Mouse (Mus musculus) liver, embryonic 16.5 days (tissue): ENCODE results near the gene Pigb. TPM values are rescaled to one million over a fixed set of nuclear protein-coding genes. Genes with fewer than 3 reads are reported as not detected.
A peak's percentile ranks its signal among the peaks of the same experiment; 100 is the strongest.

Experiments used
- ATAC-seq: fragments of 200-750 bp; cut with Nextera tagmentation; 2 replicates; pipeline ENCODE4 v1.8.0; 2017; ENCODE audit warnings: low read depth, mild to moderate bottlenecking, moderate number of reproducible peaks, moderate library complexity
- H3K27ac ChIP-seq: fragments of 300-500 bp; sonication (generic); 2 replicates; pipeline ENCODE4 v1.5.1; 2014; ENCODE audit warnings: mild to moderate bottlenecking, low read length
- H3K27me3 ChIP-seq: fragments of 300-500 bp; sonication (generic); 2 replicates; pipeline ENCODE4 v1.6.1; 2014; ENCODE audit warnings: low read depth, low read length, mixed read lengths; ENCODE audit not compliant: control insufficient read depth, insufficient read depth
- H3K36me3 ChIP-seq: fragments of 300-500 bp; sonication (generic); 2 replicates; pipeline ENCODE4 v1.6.1; 2014; ENCODE audit warnings: mild to moderate bottlenecking; ENCODE audit not compliant: control insufficient read depth, insufficient read depth
- H3K4me1 ChIP-seq: fragments of 300-500 bp; sonication (generic); 2 replicates; pipeline ENCODE4 v1.6.1; 2014; ENCODE audit warnings: low read depth, low read length, mixed read lengths; ENCODE audit not compliant: control insufficient read depth
- H3K4me2 ChIP-seq: fragments of 300-500 bp; sonication (generic); 2 replicates; pipeline ENCODE4 v1.6.1; 2014; ENCODE audit warnings: low read depth, low read length, mixed read lengths
- H3K4me3 ChIP-seq: fragments of 300-500 bp; sonication (generic); 2 replicates; pipeline ENCODE4 v1.5.1; 2014; ENCODE audit warnings: low read depth, mild to moderate bottlenecking, low read length
- H3K9ac ChIP-seq: fragments of 300-500 bp; sonication (generic); 2 replicates; pipeline ENCODE4 v1.6.1; 2014; ENCODE audit warnings: low read depth, low read length
- H3K9me3 ChIP-seq: fragments of 300-500 bp; sonication (generic); replicated peaks from 2 replicates; pipeline ENCODE4 v1.6.1; 2016; ENCODE audit warnings: low read length; ENCODE audit not compliant: control insufficient read depth
- WGBS: fragments of 180-500 bp; shearing (Covaris S2); extraction: QIAGEN DNeasy Blood & Tissue Kit; methylation state at CpG from one replicate; pipeline ENCODE4 v1.1.7; 2014; ENCODE audit not compliant: insufficient replicate concordance; 5-methylcytosine and 5-hydroxymethylcytosine counted together
- polyA plus RNA-seq: library from polyadenylated mRNA; unstranded; fragments of >200 nt; fragmentation: Nextera tagmentation; extraction: Ambion mirVana; gene quantifications from 2 replicates; pipeline ENCODE4 v1.2.1, GENCODE M21; 2015

Pigb gene
- polyA plus RNA-seq, 1 experiment from 2014 or later: 4.7 TPM

GRCm38 (mm10) chr9:72991420-72991819 is 48.8 kb downstream of the Pigb start:
- Histone ChIP-seq H3K27ac (no peak overlapping the region), H3K4me3 (no peak overlapping the region), H3K36me3 (no peaks in the 10 kb centered on the region), H3K9me3 (no peaks in the 10 kb centered on the region), H3K4me2 (no peak overlapping the region), H3K9ac (no peak overlapping the region), H3K4me1 (peaks cover 6% of the 10 kb centered on the region; the same call in 1 of the 2 replicates), H3K27me3 (no peaks in the 10 kb centered on the region)
- WGBS: 64% methylated on average over 2 of the region's 2 CpGs
- ATAC-seq: no peak

- no peaks in the 10 kb centered on the region for H3K27me3 ChIP-seq
- no peaks in the 10 kb centered on the region for H3K36me3 ChIP-seq
- peaks cover 19% of the 10 kb centered on the region for H3K4me1 ChIP-seq
- H3K4me3 ChIP-seq: no peak overlapping the region
- no peak overlapping the region for H3K27ac ChIP-seq
- ATAC-seq: no peak
- no peak overlapping the region for H3K4me2 ChIP-seq
- 75% methylated on average over 5 of the region's 5 CpGs for WGBS
- H3K9ac ChIP-seq: no peak overlapping the region
- H3K9me3 ChIP-seq: no peaks in the 10 kb centered on the region
Observed at GRCm38 (mm10) chr9:72988706-72989105, 51.5 kb downstream of the Pigb start.

DNA sequence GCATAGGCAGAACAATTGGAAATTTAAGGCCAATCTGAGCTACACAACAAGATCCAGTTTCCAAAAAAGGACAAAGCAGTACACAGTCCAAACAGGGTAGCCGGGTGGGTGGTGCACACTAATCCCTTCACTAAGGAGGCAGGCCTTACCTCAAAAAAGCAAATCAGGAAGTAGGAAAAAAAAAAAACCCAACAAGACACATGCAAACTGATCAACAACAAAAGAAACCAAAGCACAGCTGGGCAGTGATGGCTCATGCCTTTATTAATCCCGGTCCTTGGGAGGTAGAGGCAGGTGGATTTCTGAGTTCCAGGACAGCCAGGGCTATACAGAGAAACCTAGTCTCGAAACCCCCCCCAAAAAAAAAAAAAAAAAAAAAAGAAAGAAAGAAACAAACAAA is 52.5 kb downstream of the Pigb start:
- H3K9ac ChIP-seq: no peak overlapping the region
- no peak overlapping the region for H3K27ac ChIP-seq
- no peaks in the 10 kb centered on the region for H3K9me3 ChIP-seq
- no peak overlapping the region for H3K4me3 ChIP-seq
- peaks cover 19% of the 10 kb centered on the region for H3K4me1 ChIP-seq
- no peaks in the 10 kb centered on the region for H3K27me3 ChIP-seq
- 44% methylated on average over 3 of the region's 3 CpGs for WGBS
- no peak overlapping the region for H3K4me2 ChIP-seq
- no peak for ATAC-seq
- no peaks in the 10 kb centered on the region for H3K36me3 ChIP-seq

- Histone ChIP-seq H3K4me3 (peak within 1 kb of the TSS; percentile 91), H3K4me2 (peak within 1 kb of the TSS; percentile 97), H3K27me3 (no peaks in the 10 kb centered on the region), H3K9ac (peak within 1 kb of the TSS; percentile 85), H3K9me3 (no peaks in the 10 kb centered on the region), H3K36me3 (no peaks in the 10 kb centered on the region), H3K27ac (peak within 1 kb of the TSS; percentile 87), H3K4me1 (peaks cover 16% of the 10 kb centered on the region)
- under 1% methylated on average over 88 of the region's 88 CpGs for WGBS
- ATAC-seq: peak; percentile 99
Observed at GRCm38 (mm10) chr9:72985250-72986220, 54.6 kb downstream of the Pigb start, which contains the start of the genes Ccpg1os and Ccpg1. Gene Ccpg1os (minus strand): TSS chr9:72985382. Gene Ccpg1 (plus strand): TSS chr9:72985429.

DNA sequence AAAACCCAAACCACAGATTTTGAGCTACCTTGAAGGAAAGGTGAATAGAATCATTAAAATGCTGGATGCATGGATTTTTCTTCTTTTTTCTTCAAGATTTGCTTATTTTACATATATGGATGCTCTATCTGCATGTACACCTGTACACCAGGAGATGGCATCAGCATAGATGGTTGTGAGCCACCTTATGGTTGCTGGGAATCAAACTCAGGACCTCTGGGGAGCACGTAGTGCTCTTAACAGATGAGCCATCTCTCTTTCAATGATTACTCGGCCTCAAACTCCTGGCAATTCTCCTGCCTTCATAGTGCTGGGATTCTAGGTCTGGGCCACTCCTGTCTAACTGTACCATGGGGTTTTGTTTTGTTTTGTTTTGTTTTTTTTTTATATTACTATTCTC is 57.1 kb downstream of the Pigb start:
- no peak overlapping the region for H3K4me3 ChIP-seq
- WGBS: 46% methylated on average over 2 of the region's 2 CpGs
- no peak overlapping the region for H3K4me2 ChIP-seq
- H3K27me3 ChIP-seq: no peaks in the 10 kb centered on the region
- H3K9me3 ChIP-seq: no peaks in the 10 kb centered on the region
- no peak for ATAC-seq
- peaks cover 16% of the 10 kb centered on the region for H3K4me1 ChIP-seq
- H3K9ac ChIP-seq: no peak overlapping the region
- H3K27ac ChIP-seq: no peak overlapping the region
- H3K36me3 ChIP-seq: no peaks in the 10 kb centered on the region

GRCm38 (mm10) chr9:72975242-72975641 is 64.9 kb downstream of the Pigb start:
- ATAC-seq: no peak
- Histone ChIP-seq H3K4me1 (no peaks in the 10 kb centered on the region), H3K27me3 (no peaks in the 10 kb centered on the region), H3K9ac (no peak overlapping the region), H3K27ac (no peak overlapping the region), H3K36me3 (no peaks in the 10 kb centered on the region), H3K4me2 (no peak overlapping the region), H3K4me3 (no peak overlapping the region), H3K9me3 (no peaks in the 10 kb centered on the region)
- WGBS: 65% methylated on average over 1 of the region's 1 CpGs

DNA sequence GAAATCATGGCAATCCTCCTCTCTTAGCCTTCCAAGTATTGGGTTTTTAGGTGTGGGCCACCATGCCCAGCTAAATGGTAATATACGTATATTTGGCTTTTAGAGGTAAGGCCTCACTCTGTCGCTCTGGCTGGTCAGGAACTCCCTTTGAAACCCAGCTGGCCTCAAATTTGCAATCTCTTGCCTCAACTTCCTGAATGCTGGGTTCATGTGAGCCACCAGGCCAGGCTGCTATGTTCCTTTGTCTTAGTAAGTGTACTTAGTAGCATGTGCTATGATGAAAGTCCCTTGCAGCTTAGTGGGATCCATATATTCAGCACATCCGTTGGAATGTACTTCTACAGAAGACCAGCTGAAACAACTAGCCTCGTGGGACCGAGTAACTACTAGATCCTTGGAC is 65.4 kb downstream of the Pigb start:
- 60% methylated on average over 5 of the region's 5 CpGs for WGBS
- H3K4me2 ChIP-seq: no peak overlapping the region

GRCm38 (mm10) chr9:72972984-72973383 is 67.2 kb downstream of the Pigb start:
- no peak overlapping the region for H3K9ac ChIP-seq
- no peaks in the 10 kb centered on the region for H3K36me3 ChIP-seq
- no peaks in the 10 kb centered on the region for H3K27me3 ChIP-seq
- H3K27ac ChIP-seq: no peak overlapping the region
- H3K4me2 ChIP-seq: no peak overlapping the region
- no peaks in the 10 kb centered on the region for H3K9me3 ChIP-seq
- ATAC-seq: no peak
- H3K4me3 ChIP-seq: no peak overlapping the region
- no peaks in the 10 kb centered on the region for H3K4me1 ChIP-seq

More for the DNA sequence above, 65.4 kb downstream of the Pigb start:
- Histone ChIP-seq H3K27ac (no peak overlapping the region), H3K9ac (no peak overlapping the region), H3K4me3 (no peak overlapping the region), H3K9me3 (no peaks in the 10 kb centered on the region), H3K4me1 (no peaks in the 10 kb centered on the region), H3K27me3 (no peaks in the 10 kb centered on the region), H3K36me3 (no peaks in the 10 kb centered on the region)
- ATAC-seq: no peak

DNA sequence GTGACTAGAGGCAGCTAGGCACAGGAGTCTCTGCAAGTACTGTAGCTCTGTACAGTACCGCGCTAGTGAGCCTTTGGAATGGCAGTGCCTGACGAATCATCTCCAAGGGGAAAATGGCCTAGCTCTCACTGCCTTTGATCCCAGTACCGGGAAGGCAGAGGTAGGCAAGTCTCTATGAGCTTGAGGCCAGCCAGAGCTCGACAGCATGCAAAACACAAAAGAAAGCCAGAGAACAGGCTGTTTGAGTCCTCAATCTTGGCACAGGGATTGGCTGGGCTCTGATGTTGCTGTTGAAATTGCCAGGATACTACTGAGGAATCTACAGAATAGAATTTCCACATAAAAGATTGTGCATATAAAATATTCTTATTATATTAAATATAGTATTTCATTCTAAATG is 67.7 kb downstream of the Pigb start:
- no peak overlapping the region for H3K4me3 ChIP-seq
- no peaks in the 10 kb centered on the region for H3K27me3 ChIP-seq
- H3K9me3 ChIP-seq: no peaks in the 10 kb centered on the region
- H3K4me1 ChIP-seq: no peaks in the 10 kb centered on the region
- no peak for ATAC-seq
- H3K4me2 ChIP-seq: no peak overlapping the region
- H3K36me3 ChIP-seq: no peaks in the 10 kb centered on the region
- 72% methylated on average over 5 of the region's 5 CpGs for WGBS
- no peak overlapping the region for H3K27ac ChIP-seq
- no peak overlapping the region for H3K9ac ChIP-seq
